Mouse (Mus musculus) lung, postnatal 14 days (tissue): ENCODE data around the gene Olfr986.

ENCODE experiments used
- DNase-seq: peaks from one replicate; pipeline ENCODE4 v3.0.0; 2021

Gene Olfr986

DNA sequence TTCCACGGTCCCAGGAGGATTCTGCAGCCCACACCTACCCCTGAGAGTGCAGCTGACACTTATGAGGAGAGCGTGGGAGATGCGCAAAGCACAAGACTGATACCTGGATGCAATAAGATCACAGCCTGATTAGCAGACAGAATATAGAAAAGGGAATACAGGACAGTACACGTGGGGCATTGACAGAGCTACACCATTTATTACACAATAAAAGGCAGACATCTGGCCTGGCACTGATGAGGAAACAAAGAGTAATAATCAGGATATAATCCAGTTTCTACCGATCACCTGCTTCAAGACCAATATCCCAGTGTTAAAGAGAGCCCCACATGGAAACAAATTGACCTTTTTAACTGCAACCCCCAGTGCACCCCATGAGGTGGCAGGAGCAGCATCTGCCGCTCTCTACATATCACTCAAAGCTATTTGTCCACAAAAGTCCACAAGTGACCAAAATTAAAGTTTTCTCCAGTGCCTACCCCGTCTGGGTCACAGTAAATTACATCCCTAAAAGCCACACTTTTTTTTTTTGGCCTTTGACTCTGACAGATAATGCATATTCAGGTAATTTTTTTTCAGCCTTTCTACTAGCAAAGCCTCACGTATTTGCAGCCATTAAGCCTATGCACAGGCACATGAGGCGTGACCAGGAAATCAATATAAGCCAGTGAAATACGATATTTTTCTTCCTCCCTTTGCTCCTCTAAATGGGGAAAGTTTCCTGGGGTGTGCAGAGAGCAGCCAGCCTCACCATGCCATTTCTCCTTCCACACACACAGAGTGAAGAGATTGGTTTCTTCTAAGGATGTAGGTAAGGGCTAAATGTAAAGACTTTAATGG is 53.7 kb downstream of the Olfr986 start:
- DNase-seq: no peak

DNA sequence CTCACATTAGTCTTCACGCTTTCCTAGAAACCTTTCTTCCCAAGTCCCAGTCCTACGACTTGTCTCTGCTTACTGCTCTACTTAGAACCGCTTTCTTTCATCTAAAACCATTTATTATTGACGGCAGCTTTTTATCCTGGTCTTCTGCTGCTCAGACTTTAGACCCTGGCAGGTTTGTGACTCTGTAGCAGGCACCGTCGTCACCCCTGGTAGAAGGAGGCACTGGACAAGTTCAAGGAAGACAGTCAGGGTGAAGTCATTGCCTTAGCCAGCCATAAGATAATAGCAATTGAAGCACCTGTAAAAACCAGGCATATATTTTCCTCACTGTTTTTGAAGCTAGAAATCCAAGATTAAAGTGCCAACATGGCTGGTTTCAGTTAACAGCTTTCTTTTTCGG is 54.5 kb downstream of the Olfr986 start:
- DNase-seq: no peak
